Mouse (Mus musculus): ENCODE data around the gene Pam. TPM values are rescaled to one million over a fixed set of nuclear protein-coding genes. Genes with fewer than 3 reads are reported as not detected.

Gene Pam
- total RNA-seq (2014; fragmentation: Nextera tagmentation): 20.2 and 25.5 TPM in 2 replicates
- total RNA-seq (2017): 55.3 and 60.4 TPM in 2 replicates

DNA sequence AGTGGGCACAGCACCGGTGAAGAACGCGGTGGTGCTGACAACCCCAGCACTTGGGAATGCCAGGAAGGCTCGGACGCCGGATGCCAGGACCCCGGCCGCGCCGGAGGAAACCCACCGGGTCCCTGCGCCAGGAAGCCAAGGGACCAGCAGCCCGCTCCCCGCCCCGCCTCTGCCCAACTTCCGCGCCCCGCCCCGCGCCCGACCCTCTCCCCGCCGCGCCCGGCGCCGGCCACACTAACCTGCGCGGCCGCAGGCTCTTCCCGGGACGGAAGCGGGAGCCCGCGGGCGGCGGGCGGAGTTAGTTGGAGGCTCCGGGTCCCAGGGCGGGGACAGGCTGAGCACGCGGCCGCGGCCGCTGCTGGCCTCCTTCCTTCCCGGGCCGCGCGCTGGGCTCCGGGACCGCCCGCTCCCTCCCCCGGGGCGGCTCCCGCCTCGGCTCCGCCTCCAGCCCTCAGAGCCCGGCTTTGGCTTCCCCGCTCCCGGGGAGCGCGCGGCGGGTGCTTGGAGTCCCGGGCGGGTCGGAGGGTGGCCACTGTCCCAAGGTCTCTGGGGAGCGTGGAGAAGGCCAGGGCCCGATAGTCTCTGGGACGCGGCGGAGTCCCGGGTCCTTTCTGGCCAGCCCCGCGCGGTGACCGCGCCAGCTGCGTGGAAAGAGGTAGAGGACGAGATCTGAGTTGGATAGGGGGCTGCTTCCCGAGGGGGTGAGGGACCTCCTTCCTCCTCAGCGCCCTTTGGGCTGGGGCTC lies at the start of gene Pam:
Gene Pam (minus strand): TSS at position 401 of the 745 bp plus-strand sequence.
- ATAC-seq (replicated peaks; ENCODE audit: poor library complexity, severe bottlenecking): peak; percentile 78

DNA sequence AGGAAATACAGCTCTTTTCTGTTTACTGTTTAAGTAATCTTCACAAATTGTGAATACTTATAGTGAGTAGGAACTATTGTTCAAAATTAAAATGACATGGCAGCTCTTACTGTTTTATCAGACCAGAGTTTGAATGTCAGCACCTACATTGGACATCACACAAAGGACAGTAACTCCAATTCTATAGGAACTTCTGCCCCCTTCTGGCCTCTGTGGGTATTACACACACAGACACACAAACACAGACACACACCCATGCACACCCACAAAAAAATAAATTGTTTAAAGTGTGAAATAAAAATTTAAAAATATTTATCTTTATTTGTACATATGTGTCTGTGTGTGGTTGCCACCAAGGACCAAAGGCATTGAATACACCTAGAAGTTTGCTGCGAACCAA lies 49.4 kb upstream of the Pam start:
- no peak for ATAC-seq (replicated peaks; ENCODE audit: poor library complexity, severe bottlenecking)

DNA sequence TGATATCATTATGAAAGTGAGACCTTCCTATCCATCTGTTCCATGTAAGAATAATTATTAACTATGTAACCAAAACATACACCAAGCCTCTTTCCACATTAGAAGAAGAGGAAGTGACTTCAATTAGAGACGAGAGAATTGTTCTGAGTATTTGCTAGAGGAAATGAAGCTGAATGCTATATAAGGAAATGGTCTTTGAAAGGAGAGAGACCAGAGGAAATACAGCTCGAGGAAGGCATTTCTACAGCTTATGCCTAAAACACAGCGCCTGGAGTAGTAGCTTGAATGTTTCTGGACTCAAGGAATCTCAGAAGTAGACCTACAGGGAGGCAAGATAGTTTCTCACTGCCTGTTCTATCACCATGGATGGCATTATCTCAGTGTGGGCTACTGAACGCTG lies 35.8 kb upstream of the Pam start:
- ATAC-seq (replicated peaks; ENCODE audit: poor library complexity, severe bottlenecking): peak; percentile 67

DNA sequence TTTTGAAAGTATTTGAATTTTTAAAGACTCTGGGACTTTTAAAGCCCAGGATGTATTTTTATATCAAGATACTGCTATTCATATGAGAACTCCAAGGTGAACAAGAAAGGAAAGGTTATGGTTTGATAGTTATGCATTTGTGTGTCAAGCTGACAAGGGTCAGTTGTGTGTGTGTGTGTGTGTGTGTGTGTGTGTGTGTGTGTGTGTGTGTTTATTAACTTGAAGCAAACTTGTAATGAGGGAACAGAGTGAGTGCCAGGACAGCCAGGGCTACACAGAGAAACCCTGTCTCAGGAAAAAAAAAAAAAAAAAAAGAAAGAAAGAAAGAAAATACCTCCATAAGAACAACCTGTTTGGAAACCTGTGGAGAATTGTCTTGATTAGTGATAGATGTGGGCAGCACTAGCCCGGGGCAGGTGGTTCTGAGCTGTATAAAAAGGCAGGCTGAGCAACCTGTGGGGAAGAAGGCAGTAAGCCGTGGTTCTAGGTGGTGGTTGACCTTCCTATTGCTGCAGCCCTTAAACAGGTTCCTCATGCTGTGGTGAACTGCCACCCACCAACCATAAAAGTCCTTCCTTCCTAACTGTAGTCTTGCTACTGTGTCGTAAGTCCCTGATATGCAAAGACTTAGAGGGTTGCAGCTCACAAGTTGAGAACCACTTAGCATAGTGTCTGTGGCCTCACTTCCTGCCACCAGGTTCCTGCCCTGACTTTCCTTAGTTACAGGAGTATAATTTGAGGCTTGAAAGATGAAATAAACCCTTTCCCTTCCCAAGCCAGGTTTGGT lies 34.3 kb upstream of the Pam start:
- peak; percentile 95 for ATAC-seq (replicated peaks; ENCODE audit: poor library complexity, severe bottlenecking)

- no peak for ATAC-seq (replicated peaks; ENCODE audit: poor library complexity, severe bottlenecking)
Observed at GRCm38 (mm10) chr1:98129111-98129510, 33.7 kb upstream of the Pam start.

- ATAC-seq (replicated peaks; ENCODE audit: poor library complexity, severe bottlenecking): no peak
Observed at GRCm38 (mm10) chr1:98128338-98129096, 33.1 kb upstream of the Pam start.

GRCm38 (mm10) chr1:98126268-98126667 lies 30.8 kb upstream of the Pam start:
- no peak for ATAC-seq (replicated peaks; ENCODE audit: poor library complexity, severe bottlenecking)

DNA sequence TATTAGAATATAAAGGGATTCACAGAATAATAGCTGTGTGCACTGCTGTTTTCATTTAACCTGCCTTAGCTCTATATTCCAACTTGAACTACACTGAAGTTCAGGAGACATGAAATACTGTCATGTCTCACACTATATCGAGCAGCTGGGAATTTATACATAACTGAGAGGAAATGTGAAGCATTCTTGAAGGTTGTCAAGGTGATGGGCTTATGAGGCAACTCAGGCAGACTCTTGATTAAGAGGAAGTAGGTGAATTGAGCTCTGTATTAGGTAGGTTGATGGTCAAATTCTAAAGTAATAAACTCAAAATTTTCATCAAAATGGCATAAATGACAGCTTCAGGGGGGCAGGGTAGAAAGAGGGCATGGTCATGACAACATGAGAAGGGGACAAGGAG lies 29.3 kb upstream of the Pam start:
- ATAC-seq (replicated peaks; ENCODE audit: poor library complexity, severe bottlenecking): peak; percentile 85

- no peak for ATAC-seq (replicated peaks; ENCODE audit: poor library complexity, severe bottlenecking)
Observed at GRCm38 (mm10) chr1:98119595-98119994, 24.1 kb upstream of the Pam start.

- ATAC-seq (replicated peaks; ENCODE audit: poor library complexity, severe bottlenecking): no peak
Observed at GRCm38 (mm10) chr1:98107599-98107998, 12.2 kb upstream of the Pam start.

- ATAC-seq (replicated peaks; ENCODE audit: poor library complexity, severe bottlenecking): no peak
Observed at GRCm38 (mm10) chr1:98099441-98099840, 4.0 kb upstream of the Pam start.

DNA sequence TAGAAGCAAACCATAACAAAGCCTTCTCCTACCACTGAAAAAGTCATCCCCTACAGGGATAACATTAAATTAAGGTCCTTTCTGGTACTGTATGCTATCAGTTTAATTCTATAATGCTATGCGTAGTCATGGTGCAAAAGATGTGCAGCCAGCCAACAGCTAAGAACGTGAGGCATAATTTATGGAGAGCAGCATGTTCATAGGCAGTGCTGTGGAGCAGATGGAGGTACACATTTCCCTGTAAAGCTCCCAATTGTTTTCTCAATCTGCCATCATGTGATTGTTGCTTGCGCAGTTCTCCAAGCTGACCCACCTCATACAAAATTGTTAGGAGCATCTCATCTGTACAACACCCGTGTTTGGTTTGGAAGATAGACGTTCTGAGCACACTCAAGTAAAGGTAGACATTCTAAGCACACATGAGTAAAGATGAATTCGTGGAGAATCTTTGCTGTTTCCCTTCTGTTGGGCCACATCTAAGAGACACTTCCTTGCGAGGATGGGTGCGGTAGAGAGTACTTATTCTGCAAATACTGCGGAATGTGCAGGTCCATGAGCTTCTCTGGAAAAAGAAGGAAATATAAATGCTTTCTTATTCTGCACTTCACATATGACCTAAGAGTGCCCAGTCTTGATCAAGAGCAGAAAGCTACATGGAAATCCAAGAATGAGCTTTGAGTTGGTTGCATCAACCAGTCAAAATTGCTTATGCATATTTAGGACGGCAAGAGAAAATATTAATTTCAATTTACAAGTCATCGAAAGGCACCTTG lies 2.7 kb upstream of the Pam start:
- no peak for ATAC-seq (replicated peaks; ENCODE audit: poor library complexity, severe bottlenecking)

- no peak for ATAC-seq (replicated peaks; ENCODE audit: poor library complexity, severe bottlenecking)
Observed at GRCm38 (mm10) chr1:98096396-98096935, 1.0 kb upstream of the Pam start.

- ATAC-seq (replicated peaks; ENCODE audit: poor library complexity, severe bottlenecking): no peak; the same call in 1 of the 2 replicates
Observed at GRCm38 (mm10) chr1:98095991-98096330, 515 bp upstream of the Pam start.

DNA sequence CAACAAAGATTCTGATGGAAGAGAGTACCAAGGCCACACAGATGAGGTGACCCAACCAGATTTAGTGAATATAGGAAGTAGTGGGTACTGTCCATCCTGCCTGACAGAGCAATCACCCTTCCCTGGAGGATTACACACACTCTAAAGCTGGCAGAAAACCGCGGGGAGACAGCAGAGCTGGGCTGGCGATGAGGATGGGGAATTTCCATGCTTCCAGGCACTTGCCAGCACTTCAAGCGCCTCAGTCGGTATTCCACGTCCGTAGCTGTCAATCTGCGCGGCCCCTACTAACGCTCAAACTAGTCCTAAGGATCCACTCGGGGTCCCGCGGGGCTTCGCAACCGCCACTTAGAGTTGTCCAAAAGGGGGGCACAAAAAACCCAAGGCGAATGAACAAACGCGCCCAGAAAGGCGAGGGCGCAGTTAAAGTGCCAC lies 618 bp downstream of the Pam start:
- peak; percentile 66 for ATAC-seq (replicated peaks; ENCODE audit: poor library complexity, severe bottlenecking)

- ATAC-seq (replicated peaks; ENCODE audit: poor library complexity, severe bottlenecking): peak; percentile 64
Observed at GRCm38 (mm10) chr1:98089336-98089975, 6.0 kb downstream of the Pam start.

- no peak for ATAC-seq (replicated peaks; ENCODE audit: poor library complexity, severe bottlenecking)
Observed at GRCm38 (mm10) chr1:98086456-98086855, 9.0 kb downstream of the Pam start.

GRCm38 (mm10) chr1:98084596-98085274 lies 10.7 kb downstream of the Pam start:
- no peak for ATAC-seq (replicated peaks; ENCODE audit: poor library complexity, severe bottlenecking)

GRCm38 (mm10) chr1:98083508-98083907 lies 11.9 kb downstream of the Pam start:
- peak; percentile 63 for ATAC-seq (replicated peaks; ENCODE audit: poor library complexity, severe bottlenecking)
